Mouse (Mus musculus) E14TG2a.4 (cell line): ENCODE data around the gene Fermt3.

Source experiments
- CTCF ChIP-seq: conservative IDR thresholded peaks from 2 replicates; pipeline ENCODE4 v1.5.1; 2014; ENCODE audit warnings: low read length
- NANOG ChIP-seq: IDR thresholded peaks from 2 replicates; pipeline ENCODE4 v1.6.1; 2014; ENCODE audit warnings: borderline replicate concordance, low read length, mixed read lengths
- POU5F1 ChIP-seq: IDR thresholded peaks from 2 replicates; pipeline ENCODE4 v1.6.1; 2014; ENCODE audit warnings: low read length, borderline replicate concordance

DNA sequence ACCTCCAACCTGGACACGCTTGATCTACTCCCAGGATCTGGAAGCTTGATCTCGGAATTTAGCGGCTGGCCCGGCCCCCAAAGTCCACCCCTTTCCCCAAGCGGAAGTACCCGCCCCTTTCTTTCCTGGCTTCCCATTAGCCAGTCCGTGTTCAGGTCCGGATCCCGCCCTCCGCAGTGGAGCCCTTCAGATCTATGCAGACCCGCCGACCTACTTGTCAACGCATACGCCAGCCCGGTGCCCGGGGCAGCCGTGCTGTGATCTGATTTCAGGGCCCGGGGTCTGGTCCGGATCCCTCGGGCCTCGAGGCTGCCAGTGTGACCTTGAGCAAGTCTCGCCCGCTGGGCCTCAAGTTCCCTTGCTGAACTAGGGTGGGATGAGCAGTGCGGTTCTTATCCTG is 23.3 kb downstream of the Fermt3 start, which contains the start of the genes Nudt22 and Trpt1:
- no peak for TF ChIP-seq CTCF
- TF ChIP-seq POU5F1, result no peak
- no peak for TF ChIP-seq NANOG
